18 mouse cellular contexts compared by ENCODE assay signal in the genomic region with DNA sequence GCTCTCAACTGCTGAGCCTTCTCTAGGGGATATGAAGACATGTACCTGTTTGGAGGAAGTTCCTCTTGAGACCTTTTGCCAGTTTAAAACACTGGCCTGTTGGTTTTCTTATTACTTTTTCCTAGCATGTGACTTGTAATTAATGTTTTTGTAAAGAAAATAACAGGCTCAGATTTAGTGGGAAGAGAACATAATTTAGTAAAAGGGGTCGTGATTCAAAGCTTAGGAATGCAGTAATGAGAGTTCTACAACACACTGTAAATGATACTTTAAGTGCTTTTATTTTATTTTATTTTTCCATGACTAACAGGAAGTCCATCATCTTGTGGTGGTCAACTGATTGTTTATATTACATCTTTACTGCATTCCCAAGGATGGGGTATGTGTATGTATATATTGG.
"Had no signal": no experiment of that assay in that cellular context is flagged by ENCODE, and none has a peak within 500 bp of the region (broad histone marks: within the 10 kb centered on the region; RNA-seq: fewer than 3 reads in every experiment).

No protein-coding gene starts in this region.

- H3K27me3 ChIP-seq: kidney, embryonic 15.5 days; liver, embryonic 13.5 days; megakaryocyte, embryonic 14.5 days; midbrain, embryonic 12.5 days; neural tube, embryonic 12.5 days had no signal

- H3K27ac ChIP-seq: kidney, embryonic 15.5 days; layer of hippocampus, adult 2 months; liver, embryonic 13.5 days; macrophage; midbrain, embryonic 12.5 days; neural tube, embryonic 12.5 days had no signal

- ATAC-seq: intestine, embryonic 16.5 days; liver, postnatal 0 days had no signal

- H3K36me3 ChIP-seq: kidney, embryonic 15.5 days; liver, embryonic 13.5 days; midbrain, embryonic 12.5 days; neural tube, embryonic 12.5 days had no signal

- H3K9me3 ChIP-seq: kidney, embryonic 15.5 days; liver, embryonic 13.5 days; megakaryocyte, embryonic 14.5 days; midbrain, embryonic 12.5 days; neural tube, embryonic 12.5 days had no signal

- DNase-seq: kidney, adult 2 months; kidney, postnatal 36 days; liver; liver, embryonic 13.5 days; liver, postnatal 0 days; lung, postnatal 14 days; right cerebral cortex, postnatal 4 days; spleen, adult 18-20 months; thymus, adult 2 months; thymus, postnatal 36 days had no signal

- H3K4me3 ChIP-seq: kidney, embryonic 15.5 days; layer of hippocampus, adult 2 months; liver, embryonic 13.5 days; megakaryocyte, embryonic 14.5 days; midbrain, embryonic 12.5 days; myocyte; neural tube, embryonic 12.5 days had no signal

- H3K9ac ChIP-seq: kidney, embryonic 15.5 days; liver, embryonic 13.5 days; liver, postnatal 0 days; midbrain, embryonic 12.5 days; neural tube, embryonic 12.5 days had no signal

- H3K4me2 ChIP-seq: kidney, embryonic 15.5 days; liver, embryonic 13.5 days; midbrain, embryonic 12.5 days; neural tube, embryonic 12.5 days had no signal

- H3K4me1 ChIP-seq: liver, embryonic 13.5 days; megakaryocyte, embryonic 14.5 days; midbrain, embryonic 12.5 days; neural tube, embryonic 12.5 days had no signal
